Mouse (Mus musculus) neutrophil, adult 5-6 weeks (primary cell): ENCODE results near the gene Adamts18. TPM values are rescaled to one million over a fixed set of nuclear protein-coding genes. Genes with fewer than 3 reads are reported as not detected.

Experiments used
- ATAC-seq: fragments of 151-379, 151-347 bp; 2 replicates; pipeline ENCODE4 v1.8.0; 2017; ENCODE audit warnings: mild to moderate bottlenecking, moderate TSS enrichment; ENCODE audit not compliant: insufficient number of reproducible peaks, poor library complexity, low FRiP score, severe bottlenecking; ENCODE audit errors: extremely low read depth
- total RNA-seq: library from RNA; stranded (forward); fragments of 200-1000 nt; gene quantifications from 2 replicates; pipeline ENCODE4 v1.2.3, GENCODE M21; 2017

Gene Adamts18
- not detected in 2 replicates for total RNA-seq

GRCm38 (mm10) chr8:113848653-113849135, at the start of gene Adamts18:
Gene Adamts18, minus strand, starts transcription at chr8:113848738.
- ATAC-seq, result no peak

- ATAC-seq, result no peak
Measured at GRCm38 (mm10) chr8:113896446-113896845, 47.9 kb upstream of the Adamts18 start.

- ATAC-seq, result no peak
Measured at GRCm38 (mm10) chr8:113891376-113891775, 42.8 kb upstream of the Adamts18 start.

GRCm38 (mm10) chr8:113886509-113886908, 38.0 kb upstream of the Adamts18 start:
- ATAC-seq, result no peak

GRCm38 (mm10) chr8:113885101-113885500, 36.6 kb upstream of the Adamts18 start:
- no peak for ATAC-seq

GRCm38 (mm10) chr8:113883994-113884393, 35.5 kb upstream of the Adamts18 start:
- no peak for ATAC-seq

- no peak for ATAC-seq
Measured at GRCm38 (mm10) chr8:113882558-113882957, 34.0 kb upstream of the Adamts18 start.

GRCm38 (mm10) chr8:113878411-113879006, 30.0 kb upstream of the Adamts18 start:
- ATAC-seq, result no peak

GRCm38 (mm10) chr8:113873446-113874120, 25.0 kb upstream of the Adamts18 start:
- ATAC-seq, result no peak

- no peak for ATAC-seq
Measured at GRCm38 (mm10) chr8:113872436-113872835, 23.9 kb upstream of the Adamts18 start.

- ATAC-seq, result no peak
Measured at GRCm38 (mm10) chr8:113866530-113866929, 18.0 kb upstream of the Adamts18 start.

- ATAC-seq, result no peak
Measured at GRCm38 (mm10) chr8:113865326-113866093, 17.0 kb upstream of the Adamts18 start.

GRCm38 (mm10) chr8:113859890-113860683, 11.5 kb upstream of the Adamts18 start:
- no peak for ATAC-seq

- ATAC-seq, result no peak
Measured at GRCm38 (mm10) chr8:113858801-113859200, 10.3 kb upstream of the Adamts18 start.

- ATAC-seq, result no peak
Measured at GRCm38 (mm10) chr8:113854622-113855293, 6.2 kb upstream of the Adamts18 start.

GRCm38 (mm10) chr8:113853714-113854113, 5.2 kb upstream of the Adamts18 start:
- ATAC-seq, result no peak

GRCm38 (mm10) chr8:113851655-113852054, 3.1 kb upstream of the Adamts18 start:
- no peak for ATAC-seq

- no peak for ATAC-seq
Measured at GRCm38 (mm10) chr8:113848081-113848652, 371 bp downstream of the Adamts18 start.
